Mouse (Mus musculus) embryonic facial prominence, embryonic 13.5 days (tissue): ENCODE measurements around the gene Tmem184b. TPM values are rescaled to one million over a fixed set of nuclear protein-coding genes. Genes with fewer than 3 reads are reported as not detected.

Source experiments
- ATAC-seq: fragments of 200-750 bp; cut with Nextera tagmentation; 2 replicates; pipeline ENCODE4 v1.8.0; 2017; ENCODE audit warnings: low read depth; ENCODE audit not compliant: insufficient number of reproducible peaks, insufficient read depth, low FRiP score, low TSS enrichment
- H3K27ac ChIP-seq: fragments of 300-500 bp; sonication (generic); 2 replicates; pipeline ENCODE4 v1.5.1; 2015; ENCODE audit warnings: moderate library complexity, mild to moderate bottlenecking, inconsistent platforms
- H3K27me3 ChIP-seq: fragments of 300-500 bp; sonication (generic); 2 replicates; pipeline ENCODE4 v1.6.1; 2015; ENCODE audit warnings: mild to moderate bottlenecking, inconsistent platforms
- H3K36me3 ChIP-seq: fragments of 300-500 bp; sonication (generic); 2 replicates; pipeline ENCODE4 v1.6.1; 2015; ENCODE audit warnings: mild to moderate bottlenecking, inconsistent platforms
- H3K4me1 ChIP-seq: fragments of 300-500 bp; sonication (generic); 2 replicates; pipeline ENCODE4 v1.6.1; 2015; ENCODE audit warnings: inconsistent platforms
- H3K4me2 ChIP-seq: fragments of 300-500 bp; sonication (generic); 2 replicates; pipeline ENCODE4 v1.6.1; 2015; ENCODE audit warnings: moderate library complexity, mild to moderate bottlenecking, inconsistent platforms
- H3K4me3 ChIP-seq: fragments of 300-500 bp; sonication (generic); 2 replicates; pipeline ENCODE4 v1.5.1; 2015; ENCODE audit warnings: mild to moderate bottlenecking, inconsistent platforms
- H3K9ac ChIP-seq: fragments of 300-500 bp; sonication (generic); 2 replicates; pipeline ENCODE4 v1.6.1; 2015; ENCODE audit warnings: mild to moderate bottlenecking, inconsistent platforms
- H3K9me3 ChIP-seq: fragments of 300-500 bp; sonication (generic); 2 replicates; pipeline ENCODE4 v1.6.1; 2016; ENCODE audit warnings: inconsistent platforms
- whole genome bisulfite sequencing: fragments of 180-500 bp; shearing (Covaris S2); methylation state at CpG from one replicate; pipeline ENCODE4 v1.1.7; 2015; ENCODE audit warnings: mixed read lengths; 5-methylcytosine and 5-hydroxymethylcytosine counted together
- polyA plus RNA-seq: library from polyadenylated mRNA; unstranded; fragments of >200 nt; fragmentation: Nextera tagmentation; extraction: Ambion mirVana; gene quantifications from 2 replicates; pipeline ENCODE4 v1.2.1, GENCODE M21; 2015

Gene Tmem184b
- polyA plus RNA-seq, 1 experiment from 2014 or later, result 67.1 TPM

GRCm38 (mm10) chr15:79429527-79429926 lies 26.2 kb upstream of the Tmem184b start:
- Histone ChIP-seq H3K4me2 (no peak overlapping the region), H3K4me3 (no peak overlapping the region), H3K27me3 (no peaks in the 10 kb centered on the region), H3K9me3 (no peaks in the 10 kb centered on the region), H3K9ac (no peak overlapping the region), H3K36me3 (peaks cover 96% of the 10 kb centered on the region), H3K4me1 (peaks cover 4% of the 10 kb centered on the region; the same call in 1 of the 2 replicates), H3K27ac (no peak overlapping the region)
- ATAC-seq, result no peak
- 90% methylated on average over 12 of the region's 12 CpGs for WGBS

GRCm38 (mm10) chr15:79428616-79429015 lies 25.2 kb upstream of the Tmem184b start:
- Histone ChIP-seq H3K27me3 (no peaks in the 10 kb centered on the region), H3K9ac (no peak overlapping the region), H3K4me3 (no peak overlapping the region), H3K4me2 (no peak overlapping the region), H3K9me3 (no peaks in the 10 kb centered on the region), H3K27ac (no peak overlapping the region), H3K36me3 (peaks cover 96% of the 10 kb centered on the region), H3K4me1 (peaks cover 4% of the 10 kb centered on the region; the same call in 1 of the 2 replicates)
- WGBS, result 69% methylated on average over 4 of the region's 4 CpGs
- no peak for ATAC-seq

- ATAC-seq, result no peak
- Histone ChIP-seq H3K4me3 (no peak overlapping the region), H3K9ac (no peak overlapping the region), H3K4me2 (no peak overlapping the region), H3K4me1 (peaks cover 4% of the 10 kb centered on the region; the same call in 1 of the 2 replicates), H3K36me3 (peaks cover 99% of the 10 kb centered on the region), H3K9me3 (no peaks in the 10 kb centered on the region), H3K27me3 (no peaks in the 10 kb centered on the region), H3K27ac (no peak overlapping the region)
- WGBS, result 79% methylated on average over 6 of the region's 6 CpGs
Measured at GRCm38 (mm10) chr15:79427516-79427915, 24.1 kb upstream of the Tmem184b start.

GRCm38 (mm10) chr15:79425516-79425915 lies 22.1 kb upstream of the Tmem184b start:
- no peak for ATAC-seq
- no peak overlapping the region for H3K9ac ChIP-seq
- WGBS, result 73% methylated on average over 11 of the region's 11 CpGs
- H3K27me3 ChIP-seq, result no peaks in the 10 kb centered on the region
- no peak overlapping the region for H3K27ac ChIP-seq
- H3K36me3 ChIP-seq, result peaks cover 99% of the 10 kb centered on the region
- H3K4me1 ChIP-seq, result peaks cover 4% of the 10 kb centered on the region; the same call in 1 of the 2 replicates
- no peak overlapping the region for H3K4me2 ChIP-seq
- H3K9me3 ChIP-seq, result no peaks in the 10 kb centered on the region
- no peak overlapping the region for H3K4me3 ChIP-seq

GRCm38 (mm10) chr15:79424602-79425001 lies 21.2 kb upstream of the Tmem184b start:
- no peaks in the 10 kb centered on the region for H3K9me3 ChIP-seq
- no peak overlapping the region for H3K27ac ChIP-seq
- peaks cover 4% of the 10 kb centered on the region; the same call in 1 of the 2 replicates for H3K4me1 ChIP-seq
- no peak overlapping the region for H3K4me3 ChIP-seq
- 91% methylated on average over 17 of the region's 17 CpGs for WGBS
- H3K4me2 ChIP-seq, result no peak overlapping the region
- no peak overlapping the region for H3K9ac ChIP-seq
- peaks cover 100% of the 10 kb centered on the region for H3K36me3 ChIP-seq
- H3K27me3 ChIP-seq, result no peaks in the 10 kb centered on the region
- ATAC-seq, result no peak

GRCm38 (mm10) chr15:79422715-79423243 lies 19.4 kb upstream of the Tmem184b start:
- Histone ChIP-seq H3K4me1 (peaks cover 4% of the 10 kb centered on the region; the same call in 1 of the 2 replicates), H3K27me3 (no peaks in the 10 kb centered on the region), H3K9me3 (no peaks in the 10 kb centered on the region), H3K36me3 (peaks cover 98% of the 10 kb centered on the region), H3K4me2 (no peak overlapping the region), H3K9ac (no peak overlapping the region), H3K4me3 (no peak overlapping the region), H3K27ac (no peak overlapping the region)
- WGBS, result 87% methylated on average over 6 of the region's 6 CpGs
- no peak for ATAC-seq

GRCm38 (mm10) chr15:79418677-79419076 lies 15.3 kb upstream of the Tmem184b start:
- no peaks in the 10 kb centered on the region for H3K9me3 ChIP-seq
- H3K27me3 ChIP-seq, result no peaks in the 10 kb centered on the region
- H3K36me3 ChIP-seq, result peaks cover 74% of the 10 kb centered on the region
- H3K4me1 ChIP-seq, result no peaks in the 10 kb centered on the region; the same call in 1 of the 2 replicates
- no peak for ATAC-seq
- no peak overlapping the region for H3K4me2 ChIP-seq
- H3K4me3 ChIP-seq, result no peak overlapping the region
- H3K9ac ChIP-seq, result no peak overlapping the region
- WGBS, result 89% methylated on average over 11 of the region's 11 CpGs
- no peak overlapping the region for H3K27ac ChIP-seq

- Histone ChIP-seq H3K9ac (no peak overlapping the region), H3K4me1 (no peaks in the 10 kb centered on the region; the same call in 1 of the 2 replicates), H3K27me3 (no peaks in the 10 kb centered on the region), H3K36me3 (peaks cover 70% of the 10 kb centered on the region), H3K27ac (no peak overlapping the region), H3K9me3 (no peaks in the 10 kb centered on the region), H3K4me2 (no peak overlapping the region), H3K4me3 (no peak overlapping the region)
- 88% methylated on average over 3 of the region's 3 CpGs for WGBS
- no peak for ATAC-seq
Measured at GRCm38 (mm10) chr15:79418265-79418664, 14.9 kb upstream of the Tmem184b start.

GRCm38 (mm10) chr15:79417379-79417778 lies 14.0 kb upstream of the Tmem184b start:
- H3K9ac ChIP-seq, result no peak overlapping the region
- no peaks in the 10 kb centered on the region; the same call in 1 of the 2 replicates for H3K4me1 ChIP-seq
- no peaks in the 10 kb centered on the region for H3K27me3 ChIP-seq
- no peaks in the 10 kb centered on the region for H3K9me3 ChIP-seq
- WGBS, result 96% methylated on average over 3 of the region's 3 CpGs
- no peak overlapping the region for H3K27ac ChIP-seq
- ATAC-seq, result no peak
- no peak overlapping the region for H3K4me3 ChIP-seq
- no peak overlapping the region for H3K4me2 ChIP-seq
- peaks cover 61% of the 10 kb centered on the region for H3K36me3 ChIP-seq

GRCm38 (mm10) chr15:79416460-79417085 lies 13.2 kb upstream of the Tmem184b start:
- ATAC-seq, result no peak
- H3K4me3 ChIP-seq, result no peak overlapping the region
- H3K36me3 ChIP-seq, result peaks cover 53% of the 10 kb centered on the region

GRCm38 (mm10) chr15:79414513-79414912 lies 11.1 kb upstream of the Tmem184b start:
- Histone ChIP-seq H3K9me3 (no peaks in the 10 kb centered on the region), H3K4me2 (no peak overlapping the region), H3K36me3 (peaks cover 32% of the 10 kb centered on the region), H3K9ac (no peak overlapping the region), H3K27ac (no peak overlapping the region), H3K4me3 (no peak overlapping the region), H3K27me3 (no peaks in the 10 kb centered on the region), H3K4me1 (no peaks in the 10 kb centered on the region; the same call in 1 of the 2 replicates)
- no peak for ATAC-seq
- 40% methylated on average over 4 of the region's 4 CpGs for WGBS

More at GRCm38 (mm10) chr15:79416460-79417085, 13.2 kb upstream of the Tmem184b start:
- H3K27ac ChIP-seq, result no peak overlapping the region
- no peaks in the 10 kb centered on the region for H3K9me3 ChIP-seq
- no peaks in the 10 kb centered on the region for H3K27me3 ChIP-seq
- H3K9ac ChIP-seq, result no peak overlapping the region
- H3K4me1 ChIP-seq, result no peaks in the 10 kb centered on the region; the same call in 1 of the 2 replicates
- no peak overlapping the region for H3K4me2 ChIP-seq
- WGBS, result 89% methylated on average over 10 of the region's 10 CpGs

- peaks cover 25% of the 10 kb centered on the region for H3K36me3 ChIP-seq
- 0 out of 2 replicates have a peak overlapping the region, but pooled peaks have one; percentile 28 for H3K27ac ChIP-seq
- no peaks in the 10 kb centered on the region; the same call in 1 of the 2 replicates for H3K4me1 ChIP-seq
- H3K27me3 ChIP-seq, result no peaks in the 10 kb centered on the region
- no peaks in the 10 kb centered on the region for H3K9me3 ChIP-seq
- WGBS, result 77% methylated on average over 8 of the region's 8 CpGs
- H3K9ac ChIP-seq, result no peak overlapping the region
- no peak overlapping the region for H3K4me3 ChIP-seq
- no peak overlapping the region for H3K4me2 ChIP-seq
- ATAC-seq, result no peak
Measured at GRCm38 (mm10) chr15:79413802-79414201, 10.4 kb upstream of the Tmem184b start.
